Mouse (Mus musculus) A20 (cell line): ENCODE results near the gene Syde2.

ENCODE experiments used
- DNase-seq: peaks from one replicate; pipeline ENCODE4 v3.0.0-alpha.2; 2011; ENCODE audit warnings: low read depth, low spot score

Syde2 gene

DNA sequence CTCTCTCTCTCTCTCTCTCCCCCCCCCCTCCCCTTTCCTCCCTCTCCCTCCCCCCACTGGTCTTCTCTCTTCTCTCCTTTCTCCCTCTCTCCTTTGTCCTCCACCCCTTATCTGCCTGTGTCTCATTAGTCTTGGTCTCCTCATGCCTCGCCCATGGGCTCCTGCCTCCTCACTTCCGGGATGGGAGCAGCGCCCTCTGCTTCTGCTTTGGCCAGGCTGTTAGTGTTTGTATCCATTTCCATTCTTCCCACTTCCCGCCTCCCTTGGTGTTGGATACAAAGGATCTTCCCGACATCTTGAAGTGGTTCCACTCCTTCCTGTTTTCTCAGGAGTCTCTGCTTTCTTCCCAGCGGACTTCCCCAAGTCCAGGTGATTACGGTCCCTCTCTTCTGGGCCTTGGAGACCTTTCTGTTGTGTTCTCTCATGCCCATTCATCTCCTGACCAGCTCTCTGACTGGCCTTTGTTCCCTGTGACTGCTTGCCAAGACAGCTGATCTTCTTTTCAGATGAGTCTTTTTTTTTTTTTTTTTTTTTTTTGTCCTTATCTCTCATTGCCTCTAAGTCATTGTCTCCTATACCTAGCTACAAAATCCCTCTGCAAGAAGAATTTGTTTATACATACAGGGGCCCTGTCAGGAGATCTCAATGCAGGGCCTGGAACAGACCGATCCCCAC lies 24.0 kb downstream of the Syde2 start:
- DNase-seq, result no peak

DNA sequence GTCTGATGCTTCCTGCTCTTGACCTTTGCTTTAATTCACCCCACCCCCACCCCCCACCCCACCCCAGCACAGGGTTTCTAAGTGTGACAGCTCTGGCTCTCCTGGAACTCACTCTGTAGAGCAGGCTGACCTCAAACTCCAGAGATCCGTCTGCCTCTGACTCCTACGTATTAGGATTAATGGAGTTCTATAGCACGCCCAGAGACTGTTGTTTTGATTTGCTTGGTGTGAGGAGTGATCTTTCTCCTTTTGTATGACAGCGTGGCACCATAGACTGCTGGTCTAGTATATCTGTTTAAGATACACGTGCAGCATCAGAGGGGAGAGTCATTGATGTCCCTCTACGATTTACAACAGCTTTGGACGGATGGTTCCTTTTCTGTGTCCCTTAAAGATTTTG lies 25.8 kb downstream of the Syde2 start:
- DNase-seq, result no peak

DNA sequence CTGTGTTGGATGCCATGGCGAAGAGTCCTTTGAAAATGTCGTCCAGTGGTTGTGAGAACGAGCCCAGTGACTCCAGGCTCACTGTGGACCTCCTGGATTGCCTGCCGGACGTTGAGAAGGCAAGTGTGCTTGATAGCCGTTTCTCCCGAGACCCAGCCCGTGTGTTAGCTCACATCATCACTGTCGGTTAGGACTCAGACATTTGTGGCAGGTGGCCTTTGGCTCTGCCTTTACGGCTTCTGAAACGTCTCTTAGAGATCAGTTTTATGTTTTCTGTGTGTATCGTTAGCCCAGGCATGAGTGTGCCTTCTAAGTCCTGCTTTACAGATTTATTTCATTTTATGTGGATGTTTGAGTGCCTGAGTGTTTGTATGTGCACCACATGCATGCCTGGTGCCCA lies 26.7 kb downstream of the Syde2 start:
- no peak for DNase-seq

DNA sequence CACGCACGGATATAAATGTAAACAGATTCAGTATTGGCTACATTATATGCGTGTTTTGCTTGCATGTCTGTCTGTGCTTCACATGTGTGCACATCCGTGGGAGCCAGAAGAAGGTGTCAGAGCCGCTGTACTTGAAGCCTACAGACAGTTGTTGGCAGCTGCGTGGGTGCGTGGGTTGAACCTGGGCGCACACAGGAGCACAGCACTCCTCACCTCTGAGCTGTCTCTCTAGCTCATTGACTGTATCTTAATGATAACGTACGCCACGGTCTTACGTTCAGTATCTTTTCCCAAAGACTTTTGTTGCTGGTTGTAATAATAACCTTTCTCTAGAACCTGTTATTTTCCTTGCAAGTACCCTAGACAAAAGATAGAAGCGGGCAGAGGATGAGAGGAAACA lies 29.3 kb downstream of the Syde2 start:
- DNase-seq, result no peak

DNA sequence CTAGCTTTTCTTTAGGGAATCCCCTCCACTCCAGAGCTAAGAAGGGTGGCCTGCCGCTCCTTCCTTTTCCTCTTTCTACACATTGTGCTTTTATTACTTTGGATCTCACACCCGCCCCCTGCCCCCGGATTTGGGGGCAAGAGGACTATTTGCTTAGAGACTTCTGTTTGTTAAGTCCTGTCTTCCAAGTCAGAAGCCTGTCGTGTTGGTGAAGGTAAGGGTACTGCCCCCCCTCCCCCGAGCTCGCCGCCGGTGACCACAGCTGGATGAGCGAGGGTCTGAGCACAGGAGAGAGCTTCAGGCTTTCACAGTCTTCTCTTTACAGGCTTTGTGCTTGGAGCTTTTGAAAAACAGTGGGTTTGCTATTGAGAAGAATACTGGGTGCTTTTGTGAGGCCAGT lies 29.9 kb downstream of the Syde2 start:
- no peak for DNase-seq

DNA sequence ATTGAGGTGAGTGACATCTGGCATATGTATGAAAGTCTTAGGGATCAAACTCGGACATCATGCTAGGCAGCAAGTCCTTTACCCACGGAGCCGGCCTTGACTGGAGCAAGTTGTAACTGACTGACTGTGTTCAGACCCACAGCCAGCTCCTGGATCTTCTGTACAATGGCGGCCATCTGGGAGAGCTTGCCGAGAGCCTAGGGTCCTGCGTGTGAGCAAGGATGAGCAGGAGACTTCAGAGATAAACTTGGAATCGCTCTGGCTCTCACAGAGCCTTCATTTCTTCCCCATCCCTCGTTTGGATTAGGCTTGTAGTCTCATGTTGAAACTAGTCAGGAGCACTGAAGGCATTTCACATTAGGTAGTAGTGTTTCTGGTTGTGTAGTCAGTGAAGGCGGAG lies 34.6 kb downstream of the Syde2 start:
- DNase-seq, result no peak

DNA sequence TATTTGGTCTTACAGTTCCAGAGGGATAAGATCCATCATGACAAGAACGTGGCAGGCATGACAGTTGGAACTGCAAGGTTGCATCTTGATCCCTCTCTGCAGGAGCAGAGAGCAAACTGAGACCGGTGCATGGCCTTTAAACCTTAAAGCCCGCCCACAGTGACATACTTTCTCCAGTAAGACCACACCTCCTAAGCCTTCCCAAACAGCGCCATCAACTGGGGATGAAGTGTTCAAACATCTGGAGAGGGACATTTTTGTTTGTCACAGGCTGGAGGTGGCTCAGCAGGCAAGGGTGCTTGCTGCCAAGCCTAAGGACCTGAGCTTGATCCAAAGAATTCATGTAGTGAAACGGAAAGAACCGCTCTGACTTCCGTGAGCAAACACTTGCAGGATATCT lies 37.1 kb downstream of the Syde2 start:
- no peak for DNase-seq

DNA sequence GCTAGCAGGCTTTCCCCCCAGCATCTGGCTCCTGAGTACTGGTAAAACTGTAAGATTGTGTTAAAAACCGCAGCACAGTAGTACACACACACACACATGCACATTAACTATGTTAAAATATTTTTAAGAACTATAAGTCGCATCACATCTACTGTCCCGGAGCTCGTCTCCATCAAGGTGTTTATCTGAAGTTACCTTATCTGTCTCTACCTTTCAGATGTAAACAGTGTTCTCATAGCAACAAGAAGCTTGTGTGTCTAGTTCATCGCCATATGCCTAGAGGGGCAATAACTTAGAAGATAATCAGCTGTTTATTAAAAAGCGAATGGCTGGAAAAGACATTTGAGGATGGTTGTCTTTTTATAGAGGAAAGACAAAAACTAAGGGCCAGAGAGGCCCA lies 37.8 kb downstream of the Syde2 start:
- DNase-seq, result no peak

DNA sequence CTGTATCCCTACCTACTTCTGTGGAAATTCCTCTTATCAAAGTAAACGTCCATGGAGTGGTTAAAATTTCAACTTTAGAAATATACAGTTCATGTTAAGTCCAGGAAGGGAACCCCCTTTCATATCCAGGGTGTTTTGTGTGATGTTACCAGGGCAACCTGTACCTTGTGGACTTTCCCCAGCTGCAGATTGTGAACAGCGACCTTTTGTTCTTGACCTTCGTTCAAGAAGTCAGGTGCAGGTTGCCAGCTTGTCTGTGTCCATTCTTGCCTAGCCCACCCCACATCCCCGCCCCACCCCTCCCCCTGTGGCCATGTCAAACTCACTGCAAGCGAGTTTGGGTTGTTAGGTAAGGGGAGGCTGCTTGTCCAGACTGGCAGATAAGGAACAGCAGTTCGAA lies 39.4 kb downstream of the Syde2 start:
- DNase-seq, result peak; percentile 31

DNA sequence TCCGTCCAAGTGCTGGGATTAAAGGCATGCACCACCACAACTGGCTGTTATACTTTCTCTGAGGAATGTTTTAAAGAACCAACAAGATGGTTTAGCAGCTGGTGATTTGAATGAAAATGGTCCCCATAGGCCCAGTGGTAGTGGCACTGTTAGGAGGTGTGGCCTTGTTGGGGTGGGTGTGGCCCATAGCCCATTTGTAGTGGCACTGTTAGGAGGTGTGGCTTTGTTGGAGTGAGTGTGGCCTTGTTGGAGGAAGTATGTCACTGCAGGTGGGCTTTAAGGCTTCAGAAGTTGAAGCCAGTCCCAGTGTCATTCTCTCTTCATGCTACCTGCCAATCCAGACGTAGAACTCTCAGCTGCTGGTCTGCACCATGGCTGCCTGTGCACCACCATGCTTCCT lies 40.7 kb downstream of the Syde2 start:
- no peak for DNase-seq

DNA sequence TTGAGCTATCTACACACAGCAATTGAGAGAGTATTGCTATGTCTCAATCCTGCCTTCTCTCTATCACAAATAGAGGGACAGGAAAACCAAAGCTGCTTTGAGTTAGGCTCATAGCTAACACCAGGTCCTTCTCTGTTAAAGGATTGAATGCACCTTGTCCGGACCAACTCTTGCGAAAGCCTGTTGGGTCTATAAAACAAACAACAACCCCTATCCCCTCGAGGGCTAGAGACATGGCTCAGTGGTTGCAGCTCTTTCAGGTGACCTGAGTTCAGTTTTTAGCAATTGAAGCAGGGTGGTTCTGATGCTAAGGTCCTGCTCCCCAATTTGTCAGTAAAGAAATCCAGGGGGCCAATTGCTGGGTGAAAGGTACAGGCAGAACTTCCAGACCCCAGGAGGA lies 41.6 kb downstream of the Syde2 start:
- DNase-seq, result no peak

DNA sequence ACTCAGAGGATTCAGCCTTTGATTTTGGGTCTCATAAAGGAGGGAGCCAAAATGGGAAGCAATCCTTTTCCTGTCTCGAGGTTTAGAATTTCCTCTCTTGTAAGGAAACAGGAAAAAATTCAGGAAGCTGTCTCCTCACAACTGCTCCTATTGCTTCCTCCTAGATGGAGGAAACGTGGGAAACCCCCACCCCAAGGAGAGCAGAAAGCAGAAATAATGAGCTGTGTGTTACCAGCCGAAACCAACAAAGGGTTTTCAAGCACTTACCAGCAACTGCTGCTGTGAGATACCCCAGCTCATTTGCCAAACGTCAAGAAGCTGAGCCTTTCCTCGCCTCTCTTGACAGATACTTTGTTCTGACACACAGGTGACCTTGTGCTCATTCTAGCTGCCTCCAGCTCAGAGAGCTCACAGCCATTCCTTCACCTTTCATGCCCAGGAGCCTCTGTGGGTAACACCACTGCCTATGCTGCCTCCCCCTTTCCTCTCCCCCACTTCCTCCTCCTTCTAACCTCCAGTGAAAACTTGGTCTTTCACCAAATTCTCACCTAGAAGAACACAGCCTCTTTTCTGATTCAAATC lies 42.7 kb downstream of the Syde2 start:
- DNase-seq, result peak; percentile 14

DNA sequence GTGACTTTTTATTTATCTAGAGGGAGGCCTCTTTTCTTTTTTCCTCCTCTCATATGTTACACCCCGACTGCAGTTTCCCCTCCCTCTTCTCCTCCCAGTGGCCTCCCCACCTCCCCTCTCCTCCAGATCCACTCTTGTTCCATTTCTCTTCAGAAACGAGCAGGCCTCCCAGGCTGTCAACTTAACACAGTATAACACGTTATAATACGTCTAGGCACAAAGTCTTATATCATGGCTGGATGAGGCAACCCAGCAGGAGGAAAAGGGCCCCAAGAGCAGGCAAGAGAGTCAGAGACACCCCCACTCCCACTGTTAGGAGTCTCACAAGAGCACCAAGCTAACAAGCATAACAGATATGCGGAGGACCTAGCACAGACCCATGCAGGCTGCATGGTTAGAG lies 45.3 kb downstream of the Syde2 start:
- DNase-seq, result no peak

DNA sequence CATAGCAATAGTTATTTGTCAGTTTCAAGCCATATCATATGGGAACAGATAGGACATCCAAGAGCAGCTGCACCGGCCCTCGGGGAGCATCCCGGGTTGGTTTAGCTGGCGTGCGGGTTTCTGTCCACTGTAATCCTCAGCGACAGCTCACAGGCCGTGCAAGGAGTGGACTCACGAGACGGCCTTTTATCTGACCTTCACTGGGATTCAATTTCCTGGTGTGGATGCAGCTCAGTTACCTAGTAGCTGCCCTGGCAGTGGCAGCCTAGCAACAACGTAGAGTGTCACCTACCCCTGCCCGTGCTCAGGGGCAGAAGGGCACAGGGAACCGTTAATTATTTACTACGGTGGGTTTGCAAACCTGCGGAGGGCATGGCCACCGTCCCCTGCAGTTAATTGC lies 50.2 kb downstream of the Syde2 start:
- DNase-seq, result no peak

DNA sequence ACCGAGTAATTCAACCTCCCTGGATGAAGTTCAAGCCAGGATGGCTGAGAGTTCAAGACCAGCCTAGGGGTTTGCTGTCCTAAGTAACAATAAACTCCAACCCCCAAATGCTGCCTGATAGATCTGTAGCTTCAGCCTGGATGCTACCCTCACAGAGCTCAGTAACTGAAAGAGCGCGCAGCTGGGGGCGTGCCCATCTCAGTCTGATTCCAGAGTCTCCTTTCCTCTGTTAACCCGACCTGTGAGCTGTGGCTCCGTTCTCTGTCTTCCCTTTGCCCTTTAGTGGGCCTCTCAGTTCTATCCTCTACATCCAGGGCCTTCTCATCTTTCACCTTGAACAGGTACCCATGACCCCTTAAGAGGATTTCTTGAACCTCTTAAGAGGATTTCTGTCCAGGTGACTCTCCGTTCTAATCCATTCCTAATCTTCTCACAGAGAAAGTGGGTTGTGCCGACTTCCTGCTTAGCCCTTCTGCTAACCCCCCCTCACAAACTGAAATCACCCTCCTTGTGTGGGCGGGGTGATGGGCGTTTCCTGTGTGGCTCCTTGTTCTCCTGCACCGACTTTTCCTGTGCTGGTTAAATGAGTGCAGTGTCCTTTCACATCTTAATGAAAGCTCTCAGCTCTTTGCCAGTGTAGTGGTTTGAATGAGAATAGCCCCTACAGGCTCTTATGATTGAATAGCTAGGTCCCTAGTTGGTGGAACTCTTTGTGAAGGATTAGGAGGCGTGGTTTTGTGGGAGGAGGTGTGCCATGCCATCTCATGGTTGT lies 51.6 kb downstream of the Syde2 start:
- DNase-seq, result no peak

DNA sequence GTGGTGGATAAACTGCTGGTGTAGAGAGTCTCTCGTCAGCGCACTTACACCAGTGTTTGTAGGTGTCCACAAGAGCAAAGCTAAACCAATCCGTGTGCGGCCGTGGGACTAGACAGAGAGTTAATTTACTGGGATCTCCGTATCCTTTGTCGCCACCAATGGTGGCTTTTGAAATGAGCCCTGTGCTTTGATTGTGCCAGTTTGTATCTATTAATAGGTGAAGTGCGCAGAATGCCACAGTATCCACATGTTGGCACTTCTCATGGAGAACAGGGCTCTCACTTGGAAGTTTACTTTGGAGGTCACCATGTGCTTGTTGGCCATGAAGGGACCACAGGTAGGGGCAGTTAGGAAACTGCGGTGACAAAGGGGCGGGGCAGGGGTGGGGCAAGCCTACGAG lies 53.7 kb downstream of the Syde2 start:
- no peak for DNase-seq

DNA sequence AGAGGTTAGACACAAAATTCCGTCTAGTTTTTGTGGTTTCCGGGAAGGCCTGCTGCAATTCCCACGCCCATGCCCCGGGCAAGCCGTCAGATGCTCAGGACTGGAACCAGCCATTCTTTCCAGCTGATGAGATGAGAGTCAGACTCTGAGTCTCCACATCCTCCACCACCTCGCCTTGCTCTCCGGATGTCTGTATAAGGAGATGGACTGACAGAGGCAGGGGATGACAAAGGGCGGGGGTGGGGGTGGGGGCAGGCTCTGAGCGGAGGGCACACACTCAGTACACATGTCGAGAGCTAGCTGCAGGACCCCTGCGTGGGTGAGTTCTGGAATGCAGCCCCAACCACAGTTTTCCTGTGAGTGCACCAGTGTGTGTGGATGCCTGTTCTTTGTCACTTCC lies 57.3 kb downstream of the Syde2 start:
- no peak for DNase-seq

DNA sequence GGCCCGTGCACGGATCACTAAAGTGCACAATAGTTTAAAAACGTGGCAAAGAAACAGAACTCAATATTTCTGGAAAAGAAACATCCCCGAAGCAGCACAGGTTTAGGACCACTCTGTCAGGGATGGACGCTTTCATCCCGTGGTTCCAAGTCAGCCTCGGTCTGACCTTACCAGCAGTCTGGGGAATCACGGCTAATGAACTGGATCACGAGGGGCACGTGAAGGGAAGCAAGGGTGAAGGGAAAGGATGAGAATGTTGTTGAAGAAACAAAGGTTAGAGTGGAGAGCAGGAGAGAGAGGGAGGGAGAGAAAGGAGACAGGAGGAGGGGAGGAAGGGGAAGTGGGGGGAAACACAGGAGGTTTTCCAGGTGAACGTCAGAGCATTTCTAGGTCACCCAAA lies 58.4 kb downstream of the Syde2 start:
- DNase-seq, result no peak

DNA sequence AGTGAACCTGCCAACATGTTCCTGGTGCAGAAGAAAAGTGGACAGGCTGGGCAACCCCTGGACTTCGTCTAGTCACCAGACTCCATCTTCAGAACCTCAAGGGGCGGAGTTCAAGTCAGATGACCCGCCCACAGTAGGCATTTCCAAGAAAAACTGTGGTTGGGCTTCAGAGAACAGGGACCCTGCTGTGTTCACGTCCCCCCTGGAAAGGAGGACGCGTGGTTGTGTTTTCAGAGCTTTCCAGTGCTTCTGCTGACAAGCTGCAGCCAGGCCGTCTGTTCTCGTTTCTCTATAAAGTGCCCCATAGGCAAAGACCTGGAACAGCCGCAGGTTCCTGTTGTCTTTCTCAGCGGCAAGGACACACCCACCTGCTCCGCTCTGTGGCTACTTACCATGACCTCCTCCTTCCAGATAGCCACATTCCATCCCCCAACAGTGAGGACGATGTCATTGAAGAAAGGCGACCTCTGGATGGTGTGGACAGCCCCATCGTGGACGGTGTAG lies 60.1 kb downstream of the Syde2 start:
- DNase-seq, result no peak

DNA sequence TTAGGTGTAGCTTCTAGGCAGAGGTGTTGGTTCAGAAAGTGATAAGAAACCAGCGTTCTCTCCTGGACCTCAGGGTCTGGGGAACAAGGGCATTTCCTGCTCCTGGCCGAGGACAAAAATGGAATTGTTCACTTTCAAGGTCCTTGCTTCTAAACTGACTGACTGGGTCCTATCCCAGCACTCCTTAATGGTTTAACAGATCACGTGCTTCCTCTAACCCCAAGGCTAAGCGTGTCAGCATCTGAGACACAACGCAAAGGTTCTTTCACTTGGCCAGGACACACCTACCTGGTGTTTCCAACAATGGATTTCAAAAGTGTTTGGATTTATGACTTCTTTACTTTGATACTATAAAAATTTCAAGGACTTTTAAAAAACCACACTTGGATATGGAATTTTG lies 62.3 kb downstream of the Syde2 start:
- DNase-seq, result no peak

DNA sequence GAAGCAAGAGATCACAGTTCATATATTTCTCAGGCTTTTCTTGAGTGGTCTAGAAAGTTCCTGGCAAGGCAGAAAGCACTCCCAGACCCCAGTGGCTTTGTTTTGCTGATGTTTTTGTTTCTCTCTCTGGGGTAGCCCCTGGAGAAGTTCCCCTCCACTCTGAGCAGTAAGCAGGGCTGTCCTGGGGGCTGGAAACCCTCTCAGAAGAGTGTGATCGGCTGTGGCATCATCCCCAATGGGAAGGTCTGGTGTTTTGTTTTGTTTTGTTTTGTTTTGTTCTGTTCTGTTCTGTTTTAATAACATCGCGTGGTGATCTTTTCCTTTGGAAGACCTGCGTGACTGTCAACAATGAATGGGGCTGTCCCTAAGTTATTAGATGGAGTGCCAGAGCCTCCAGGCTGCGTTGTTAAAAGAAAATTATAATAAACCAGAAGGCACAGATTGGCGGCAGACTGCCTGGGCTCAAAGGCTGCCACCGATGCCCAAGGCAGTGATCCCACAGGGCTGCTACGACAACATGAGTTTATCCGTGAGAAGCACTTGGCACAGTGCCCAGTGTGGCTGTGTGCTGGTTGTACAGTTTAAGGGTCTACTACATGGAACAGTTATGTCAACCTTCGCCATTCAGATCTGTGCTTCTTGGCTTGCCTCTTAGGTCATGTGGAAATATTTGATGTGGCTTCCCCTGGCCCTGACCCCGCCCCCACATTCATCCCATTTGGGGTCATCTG lies 63.8 kb downstream of the Syde2 start:
- DNase-seq, result no peak

DNA sequence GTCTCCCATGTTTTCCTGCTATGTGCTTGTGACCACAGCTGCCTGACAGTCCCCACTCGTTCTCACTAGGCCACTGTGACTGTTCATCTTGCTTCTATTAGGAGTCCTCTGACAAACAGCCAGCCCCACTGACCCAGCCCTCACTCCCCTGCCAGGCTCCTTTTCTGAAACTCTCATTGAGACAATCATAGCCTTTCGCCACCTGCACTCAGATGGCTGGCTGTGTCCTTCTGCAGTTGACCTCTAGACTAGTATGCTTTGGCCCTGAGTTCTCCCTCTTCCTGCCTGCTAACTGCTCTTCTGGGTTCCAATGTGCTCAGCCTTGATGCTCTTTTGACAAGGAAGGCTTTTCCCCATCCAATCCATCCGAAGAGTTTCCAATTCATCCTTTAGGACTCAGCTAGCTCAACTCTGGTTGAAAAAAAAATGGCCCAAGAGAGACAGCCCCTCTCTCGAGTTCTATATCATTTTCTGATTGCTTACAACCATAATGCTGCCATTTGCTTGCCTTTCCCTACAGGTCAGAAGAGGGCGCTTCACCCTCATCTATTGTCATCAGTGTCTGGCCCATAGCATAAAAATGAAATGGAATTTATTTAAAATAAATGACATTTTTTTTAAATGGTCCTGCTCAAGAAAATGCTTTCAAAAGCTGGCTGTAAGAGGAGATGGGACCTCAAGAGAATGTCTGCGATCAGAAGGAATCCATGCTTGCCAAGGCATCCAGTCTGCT lies 65.6 kb downstream of the Syde2 start:
- peak; percentile 31 for DNase-seq
